Mouse (Mus musculus) limb, embryonic 11.5 days (tissue): ENCODE data around the gene Glt8d2. TPM values are rescaled to one million over a fixed set of nuclear protein-coding genes. Genes with fewer than 3 reads are reported as not detected.
"Not testable (repeated sequence)": the region's sequence is repeated elsewhere in the genome, so short reads cannot be mapped to it uniquely, and the experiment has no call there.

Source experiments
- ATAC-seq: fragments of 200-750 bp; cut with Nextera tagmentation; 2 replicates; pipeline ENCODE4 v1.8.0; 2017; ENCODE audit warnings: low read depth; ENCODE audit not compliant: insufficient number of reproducible peaks, low FRiP score, low TSS enrichment
- DNase-seq: peaks from one replicate; pipeline ENCODE4 v3.0.0-alpha.2; 2015; ENCODE audit warnings: low spot score
- H3K27ac ChIP-seq: fragments of 300-500 bp; sonication (generic); replicated peaks from 2 replicates; pipeline ENCODE4 v1.5.1; 2014; ENCODE audit warnings: low read depth, mild to moderate bottlenecking, low read length
- H3K27me3 ChIP-seq: fragments of 300-500 bp; sonication (generic); 2 replicates; pipeline ENCODE4 v1.6.1; 2014; ENCODE audit warnings: mild to moderate bottlenecking, low read length, mixed read lengths; ENCODE audit not compliant: control insufficient read depth, insufficient read depth
- H3K36me3 ChIP-seq: fragments of 300-500 bp; sonication (generic); 2 replicates; pipeline ENCODE4 v1.6.1; 2014; ENCODE audit warnings: mild to moderate bottlenecking, low read length, moderate library complexity, mixed read lengths; ENCODE audit not compliant: control insufficient read depth, insufficient read depth
- H3K4me1 ChIP-seq: fragments of 300-500 bp; sonication (generic); 2 replicates; pipeline ENCODE4 v1.6.1; 2014; ENCODE audit warnings: low read length, mixed read lengths; ENCODE audit not compliant: control insufficient read depth, insufficient read depth
- H3K4me2 ChIP-seq: fragments of 300-500 bp; sonication (generic); 2 replicates; pipeline ENCODE4 v1.6.1; 2014; ENCODE audit warnings: low read depth, mild to moderate bottlenecking, moderate library complexity; ENCODE audit not compliant: severe bottlenecking
- H3K4me3 ChIP-seq: fragments of 300-500 bp; sonication (generic); 2 replicates; pipeline ENCODE4 v1.5.1; 2014; ENCODE audit warnings: low read depth, low read length
- H3K9ac ChIP-seq: fragments of 300-500 bp; sonication (generic); 2 replicates; pipeline ENCODE4 v1.6.1; 2014; ENCODE audit warnings: mild to moderate bottlenecking, low read length
- H3K9me3 ChIP-seq: fragments of 300-500 bp; sonication (generic); 2 replicates; pipeline ENCODE4 v1.6.1; 2016; ENCODE audit warnings: low read length; ENCODE audit not compliant: control insufficient read depth
- WGBS: fragments of 180-500 bp; shearing (Covaris S2); extraction: QIAGEN DNeasy Blood & Tissue Kit; methylation state at CpG from one replicate; pipeline ENCODE4 v1.1.7; 2014; 5-methylcytosine and 5-hydroxymethylcytosine counted together
- polyA plus RNA-seq: library from polyadenylated mRNA; unstranded; fragments of >200 nt; fragmentation: Nextera tagmentation; extraction: Ambion mirVana; gene quantifications from 2 replicates; pipeline ENCODE4 v1.2.1, GENCODE M21; 2014

Glt8d2 gene
- polyA plus RNA-seq, 1 experiment from 2014 or later, result 6.2 TPM

DNA sequence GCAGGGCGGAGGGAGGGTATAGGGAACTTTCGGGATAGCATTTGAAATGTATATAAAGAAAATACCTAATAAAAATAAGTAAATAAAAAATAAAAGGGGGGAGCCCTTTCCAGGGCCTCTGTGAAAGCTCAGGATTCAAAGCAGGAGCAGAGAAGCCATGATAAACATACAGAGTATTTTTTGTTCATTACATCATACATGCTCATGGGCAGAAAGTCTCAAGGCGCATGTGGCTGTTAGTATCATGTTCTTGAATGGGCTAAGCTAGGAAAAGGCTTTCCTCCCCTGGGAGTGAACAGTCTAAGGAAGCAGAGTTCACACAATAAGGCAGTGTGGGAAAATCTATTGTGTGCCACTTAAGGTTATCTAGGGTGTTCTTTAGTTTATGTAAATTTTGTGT, 54.1 kb downstream of the Glt8d2 start:
- H3K9me3 ChIP-seq, result no peaks in the 10 kb centered on the region; the same call in 1 of the 2 replicates
- no peak for DNase-seq
- H3K4me3 ChIP-seq, result no peak overlapping the region
- no peak overlapping the region for H3K27ac ChIP-seq
- WGBS, result 94% methylated on average over 3 of the region's 3 CpGs
- peaks cover 37% of the 10 kb centered on the region for H3K36me3 ChIP-seq
- no peak for ATAC-seq
- H3K4me2 ChIP-seq, result no peak overlapping the region
- H3K9ac ChIP-seq, result no peak overlapping the region
- no peaks in the 10 kb centered on the region for H3K27me3 ChIP-seq
- peaks cover 2% of the 10 kb centered on the region; the same call in 1 of the 2 replicates for H3K4me1 ChIP-seq

DNA sequence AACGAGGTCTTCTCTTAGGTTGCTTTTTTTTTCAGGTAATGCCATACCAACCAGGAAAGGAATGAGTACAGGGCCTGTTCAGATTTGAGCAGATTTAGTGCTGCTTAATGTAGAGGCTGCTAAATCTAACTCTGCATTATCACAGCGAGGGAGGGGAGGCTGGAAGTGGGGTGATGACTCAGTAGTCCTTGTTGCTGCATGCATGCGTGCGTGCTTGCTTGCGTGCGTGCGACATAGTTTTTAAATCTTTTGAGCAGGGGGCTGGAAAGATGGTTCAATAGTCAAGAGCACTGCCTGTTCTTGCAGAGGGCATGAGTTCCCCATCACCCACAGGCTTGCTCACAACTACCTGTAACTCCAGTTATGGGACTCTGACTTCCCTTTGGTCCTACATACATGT, 56.1 kb downstream of the Glt8d2 start:
- Histone ChIP-seq H3K4me2 (no peak overlapping the region), H3K27me3 (no peaks in the 10 kb centered on the region), H3K9ac (no peak overlapping the region), H3K4me1 (peaks cover 8% of the 10 kb centered on the region), H3K27ac (no peak overlapping the region), H3K4me3 (no peak overlapping the region), H3K9me3 (no peaks in the 10 kb centered on the region; the same call in 1 of the 2 replicates), H3K36me3 (peaks cover 26% of the 10 kb centered on the region)
- DNase-seq (no peak), ATAC-seq (no peak)
- 98% methylated on average over 7 of the region's 7 CpGs for WGBS

DNA sequence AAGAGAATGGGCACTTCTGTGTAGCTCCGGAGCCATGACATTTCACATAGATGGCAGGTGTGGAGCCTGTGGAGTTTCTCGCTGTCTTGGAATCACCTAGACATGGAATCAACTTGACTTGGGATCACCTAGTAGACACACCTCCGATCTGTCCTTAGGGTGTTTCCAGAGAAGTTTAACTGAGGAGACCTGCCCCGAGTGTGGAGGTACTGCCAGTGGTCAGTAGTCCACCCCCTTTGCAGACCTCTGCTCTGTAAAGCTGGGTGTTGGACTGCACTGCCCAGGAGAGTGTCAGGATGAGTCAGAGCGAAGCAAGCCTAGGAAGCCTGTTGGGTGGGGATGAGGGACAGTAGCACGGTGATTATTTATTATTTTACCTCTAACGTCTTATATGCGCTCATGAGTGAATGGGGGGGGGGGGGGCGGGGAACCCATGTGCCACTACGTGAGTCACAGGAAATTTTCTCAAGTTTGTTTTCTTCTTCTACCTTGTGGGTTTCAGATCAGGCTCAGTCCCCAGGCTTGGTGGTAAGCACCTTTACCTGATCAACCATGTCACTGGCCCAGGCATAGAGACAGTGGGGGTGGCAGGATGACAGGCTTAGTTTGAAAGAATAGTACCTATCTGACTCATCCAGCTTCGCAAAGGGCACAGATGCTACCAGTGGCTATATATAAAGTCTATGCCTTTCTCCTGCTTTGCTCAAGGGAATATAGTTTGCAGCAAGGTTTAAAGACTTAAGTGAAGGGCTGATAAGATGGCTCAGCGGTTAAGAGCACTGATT, 57.8 kb downstream of the Glt8d2 start:
- ATAC-seq (no peak), DNase-seq (no peak)
- Histone ChIP-seq H3K27ac (no peak overlapping the region), H3K4me1 (peaks cover 8% of the 10 kb centered on the region), H3K27me3 (no peaks in the 10 kb centered on the region), H3K9ac (no peak overlapping the region), H3K9me3 (no peaks in the 10 kb centered on the region; the same call in 1 of the 2 replicates), H3K4me2 (no peak overlapping the region), H3K36me3 (peaks cover 19% of the 10 kb centered on the region), H3K4me3 (no peak overlapping the region)
- 95% methylated on average over 12 of the region's 12 CpGs for WGBS

DNA sequence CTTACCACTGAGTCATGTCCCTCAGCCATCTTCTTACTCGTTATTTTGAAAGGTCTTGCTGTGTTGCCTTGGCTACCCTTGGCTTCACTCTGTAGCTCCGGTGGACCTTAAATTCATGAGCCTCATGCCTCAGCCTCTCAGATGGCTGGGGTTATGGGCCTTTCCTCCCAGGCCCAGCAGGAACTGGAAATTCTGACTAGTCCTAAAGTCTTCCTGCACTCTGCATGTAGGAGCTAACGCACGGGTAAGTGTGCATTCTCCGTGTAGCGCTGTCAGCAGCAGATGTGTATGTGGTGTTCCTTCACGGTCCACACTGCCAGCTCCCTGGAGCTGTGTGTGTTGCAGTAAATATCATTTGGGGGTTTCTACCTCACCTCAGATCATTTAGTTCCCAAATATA, 59.3 kb downstream of the Glt8d2 start:
- peak overlapping the region; percentile 61; the same call in 1 of the 2 replicates for H3K4me2 ChIP-seq
- WGBS, result 85% methylated on average over 7 of the region's 7 CpGs
- H3K36me3 ChIP-seq, result peaks cover 15% of the 10 kb centered on the region; the same call in 1 of the 2 replicates
- H3K9me3 ChIP-seq, result no peaks in the 10 kb centered on the region; the same call in 1 of the 2 replicates
- H3K4me3 ChIP-seq, result 0 out of 2 replicates have a peak overlapping the region, but pooled peaks have one; percentile 70
- no peak overlapping the region for H3K27ac ChIP-seq
- no peaks in the 10 kb centered on the region for H3K27me3 ChIP-seq
- DNase-seq, result peak; percentile 20
- peaks cover 8% of the 10 kb centered on the region for H3K4me1 ChIP-seq
- H3K9ac ChIP-seq, result no peak overlapping the region
- no peak for ATAC-seq

DNA sequence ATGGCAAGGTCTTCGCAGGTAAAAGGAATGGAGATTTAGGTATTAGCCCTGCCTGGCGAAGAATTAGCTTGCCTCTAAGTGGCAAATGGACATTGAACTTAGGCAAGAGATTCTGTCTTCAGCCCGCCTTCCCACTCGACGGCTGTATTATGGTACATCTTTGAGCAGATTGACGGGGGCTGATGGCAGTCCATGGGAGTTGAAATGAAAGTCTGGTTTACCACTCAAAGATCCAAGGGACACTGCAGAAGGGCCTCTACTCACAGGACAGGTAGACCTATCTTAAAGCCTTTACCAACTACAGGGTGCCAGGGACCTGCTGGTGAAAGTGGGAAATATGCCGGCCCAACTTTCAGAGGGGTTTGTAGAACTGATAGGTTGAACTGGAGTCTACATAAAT, 60.0 kb downstream of the Glt8d2 start:
- ATAC-seq, result no peak
- Histone ChIP-seq H3K9me3 (no peaks in the 10 kb centered on the region; the same call in 1 of the 2 replicates), H3K27me3 (no peaks in the 10 kb centered on the region), H3K4me3 (peak overlapping the region; percentile 70), H3K4me1 (peaks cover 8% of the 10 kb centered on the region), H3K4me2 (peak overlapping the region; percentile 61), H3K36me3 (peaks cover 15% of the 10 kb centered on the region; the same call in 1 of the 2 replicates), H3K27ac (peak overlapping the region; percentile 84; the same call in 1 of the 2 replicates), H3K9ac (peak overlapping the region; percentile 84)
- WGBS, result 26% methylated on average over 7 of the region's 7 CpGs
- DNase-seq, result peak; percentile 31

DNA sequence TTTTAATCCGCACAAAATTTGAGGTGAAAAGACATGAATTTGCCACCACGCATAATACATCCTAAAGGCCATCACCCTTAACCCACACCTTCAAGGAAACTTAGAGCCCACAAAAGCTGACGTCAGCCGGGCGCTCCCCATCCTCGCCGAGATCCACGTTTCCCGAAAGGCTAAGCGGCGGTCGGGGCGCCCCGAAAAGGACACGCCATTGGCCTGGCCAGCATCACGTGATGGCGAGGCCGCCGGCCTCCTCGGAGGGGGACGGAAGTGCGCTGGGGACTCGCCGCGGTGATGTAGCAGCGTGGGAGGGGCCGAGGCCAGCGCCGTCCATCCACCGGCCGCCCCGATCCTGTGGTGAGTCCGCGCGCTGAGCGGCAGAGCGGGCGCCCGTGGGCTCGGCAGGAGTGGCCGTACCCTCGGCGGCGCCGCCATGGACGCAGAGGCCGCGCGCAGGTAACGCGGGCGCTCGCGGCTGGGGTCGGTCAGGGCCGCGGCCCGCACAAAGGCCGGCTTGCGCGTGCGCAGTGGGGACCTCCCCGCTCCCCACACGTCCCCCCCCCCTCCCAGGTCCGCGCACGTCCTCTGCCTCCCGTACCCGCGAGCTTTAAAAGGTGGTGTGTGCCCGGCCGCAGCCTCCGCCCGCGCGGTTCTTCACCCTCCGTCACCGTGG, 60.7 kb downstream of the Glt8d2 start, which contains the start of gene Tdg:
Gene Tdg (plus strand): TSS at position 243 of the 670 bp plus-strand sequence.
- H3K4me3 ChIP-seq, result peak within 1 kb of the TSS; percentile 70
- not testable (repeated sequence) for H3K27me3 ChIP-seq, H3K9me3 ChIP-seq, H3K4me1 ChIP-seq
- ATAC-seq (peak; percentile 96), DNase-seq (peak; percentile 94)
- peak within 1 kb of the TSS; percentile 84 for H3K27ac ChIP-seq
- H3K4me2 ChIP-seq, result peak within 1 kb of the TSS; percentile 83
- WGBS, result under 1% methylated on average over 60 of the region's 78 CpGs
- H3K36me3 ChIP-seq, result peaks cover 15% of the 10 kb centered on the region; the same call in 1 of the 2 replicates
- peak within 1 kb of the TSS; percentile 84 for H3K9ac ChIP-seq

DNA sequence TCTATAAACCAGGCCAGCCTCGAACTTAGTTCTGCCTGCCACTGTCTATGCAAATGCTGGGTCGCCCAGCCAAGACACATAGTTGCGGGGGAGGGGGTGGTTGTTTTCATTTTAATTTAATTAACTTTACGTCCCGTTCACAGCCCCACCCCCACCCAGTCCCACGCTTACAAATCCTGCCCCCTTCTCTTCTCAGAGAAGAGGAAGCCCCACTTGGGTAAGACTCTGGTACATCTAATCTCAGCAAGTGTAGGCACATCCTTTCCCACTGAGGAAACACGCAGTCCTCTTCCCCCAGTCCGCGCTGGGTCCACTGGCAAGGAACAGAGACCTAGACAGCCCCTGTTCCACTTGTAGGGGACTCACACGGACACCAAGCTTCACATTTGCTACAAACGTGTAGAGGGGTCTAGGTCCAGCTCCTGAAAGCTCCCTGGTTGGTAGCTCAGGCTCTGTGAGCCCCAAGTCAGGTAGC, 61.3 kb downstream of the Glt8d2 start:
- DNase-seq (no peak), ATAC-seq (peak; percentile 11)
- Histone ChIP-seq H3K4me1 (peaks cover 8% of the 10 kb centered on the region), H3K27me3 (no peaks in the 10 kb centered on the region), H3K4me3 (peak overlapping the region; percentile 70), H3K36me3 (peaks cover 13% of the 10 kb centered on the region; the same call in 1 of the 2 replicates), H3K4me2 (peak overlapping the region; percentile 83), H3K9ac (peak overlapping the region; percentile 84), H3K27ac (peak overlapping the region; percentile 82), H3K9me3 (no peaks in the 10 kb centered on the region; the same call in 1 of the 2 replicates)
- 7% methylated on average over 11 of the region's 11 CpGs for WGBS

DNA sequence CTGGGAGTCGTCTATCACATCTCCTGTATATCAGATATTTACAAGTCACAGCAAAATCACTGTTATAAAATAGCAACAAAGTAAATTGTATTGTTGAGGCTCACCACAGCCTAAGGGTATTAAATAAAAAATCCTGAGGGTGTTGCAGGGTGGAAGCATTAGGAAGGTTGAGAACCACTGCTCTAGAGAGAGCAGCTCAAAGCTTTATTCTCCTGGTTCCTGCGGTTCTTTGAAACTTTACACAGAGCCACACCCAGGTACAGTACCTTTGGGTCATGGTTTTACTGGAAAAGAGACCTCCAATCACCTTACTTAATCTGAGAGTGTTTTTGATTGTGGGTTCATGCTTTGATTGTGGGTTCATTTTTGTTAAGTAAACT, 66.9 kb downstream of the Glt8d2 start:
- DNase-seq, H3K9ac ChIP-seq, H3K27ac ChIP-seq, H3K27me3 ChIP-seq, H3K36me3 ChIP-seq, H3K4me1 ChIP-seq, H3K9me3 ChIP-seq: not testable (repeated sequence)
- peak overlapping the region; percentile 59 for H3K4me2 ChIP-seq
- ATAC-seq, result peak; percentile 9; the same call in 1 of the 2 replicates
- H3K4me3 ChIP-seq, result peak overlapping the region; percentile 63
- WGBS, result 2% methylated on average over 2 of the region's 2 CpGs
